Comparison of ENCODE assay signal across 8 mouse cellular contexts in genomic region chr11:76255431-76256001, GRCm38 (mm10). TPM values are rescaled to one million over a fixed set of nuclear protein-coding genes. Genes with fewer than 3 reads are reported as not detected.
A peak's percentile ranks its signal among the peaks of the same experiment; 100 is the strongest.
DNase-seq lines count a peak whose midpoint lies in the region; ATAC-seq lines count a peak whose summit lies in the region.
"Had no signal": no experiment of that assay in that cellular context is flagged by ENCODE, and none has a peak within 500 bp of the region (broad histone marks: within the 10 kb centered on the region; RNA-seq: fewer than 3 reads in every experiment).

No protein-coding gene starts in this region.

- peaks cover 49% of the 10 kb centered on the region for H3K36me3 ChIP-seq in kidney, embryonic 15.5 days

- no peaks in the 10 kb centered on the region for H3K27me3 ChIP-seq in kidney, embryonic 15.5 days

- H3K4me1 ChIP-seq in kidney, embryonic 15.5 days = peaks cover 27% of the 10 kb centered on the region

- WGBS in kidney, embryonic 15.5 days = 72% methylated on average over 4 of the region's 4 CpGs

- ATAC-seq in kidney, embryonic 15.5 days (replicated peaks; ENCODE audit: low FRiP score) = no peak
- no peak for ATAC-seq in erythroblast, adult 5-6 weeks (replicated peaks; ENCODE audit: low FRiP score, poor library complexity, severe bottlenecking)
- no peak for ATAC-seq in erythroid progenitor cell, adult 5-6 weeks (replicated peaks; ENCODE audit: low FRiP score, poor library complexity, severe bottlenecking)

- no peak overlapping the region for H3K4me3 ChIP-seq in kidney, embryonic 15.5 days (replicated peaks)

- DNase-seq in kidney, adult 18-20 months = no peak
- DNase-seq in adipocyte (ENCODE audit: low spot score) = peak; percentile 27
- DNase-seq in cerebellum, adult 18-20 months = peak; percentile 82 to 85
- peak; percentile 71 for DNase-seq in layer of hippocampus, adult 9-11 months

- H3K9me3 ChIP-seq in kidney, embryonic 15.5 days (replicated peaks) = no peaks in the 10 kb centered on the region

- H3K4me2 ChIP-seq in kidney, embryonic 15.5 days = no peak overlapping the region

- H3K27ac ChIP-seq in kidney, embryonic 15.5 days = peak overlapping the region; percentile 37; the same call in 1 of the 2 replicates

- no peak overlapping the region for H3K9ac ChIP-seq in kidney, embryonic 15.5 days

RNA-seq across cellular contexts. Expression of gene Glod4, which starts 12.0 kb away (rescaled TPM):
- polyA plus RNA-seq in kidney, embryonic 15.5 days (2015; fragmentation: Nextera tagmentation; extraction: Ambion mirVana) = 141 and 144 TPM in 2 replicates
- 12.1 and 31.5 TPM in 2 replicates for total RNA-seq in erythroblast, adult 5-6 weeks (2015; ENCODE audit: low replicate concordance)
- 16.7 and 55.0 TPM in 2 replicates for total RNA-seq in erythroblast, adult 5-6 weeks (2017; ENCODE audit: low replicate concordance)
- total RNA-seq in erythroid progenitor cell, adult 5-6 weeks (2015; ENCODE audit: low replicate concordance) = 13.7 and 15.9 TPM in 2 replicates
- total RNA-seq in erythroid progenitor cell, adult 5-6 weeks (2017; ENCODE audit: low replicate concordance) = 29.1 and 39.9 TPM in 2 replicates

RNA-seq across cellular contexts. Expression of gene Mrm3, which starts 12.0 kb away (rescaled TPM):
- polyA plus RNA-seq in kidney, embryonic 15.5 days (2015; fragmentation: Nextera tagmentation; extraction: Ambion mirVana) = 25.7 and 26.3 TPM in 2 replicates
- 2.7 and 4.2 TPM in 2 replicates for total RNA-seq in erythroblast, adult 5-6 weeks (2015; ENCODE audit: low replicate concordance)
- total RNA-seq in erythroblast, adult 5-6 weeks (2017; ENCODE audit: low replicate concordance) = 3.2 and 4.7 TPM in 2 replicates
- total RNA-seq in erythroid progenitor cell, adult 5-6 weeks (2015; ENCODE audit: low replicate concordance) = 5.8 and 6.7 TPM in 2 replicates
- total RNA-seq in erythroid progenitor cell, adult 5-6 weeks (2017; ENCODE audit: low replicate concordance) = 2.3 and 2.4 TPM in 2 replicates

RNA-seq across cellular contexts. Expression of gene Gemin4, which starts 38.1 kb away (rescaled TPM):
- polyA plus RNA-seq in kidney, embryonic 15.5 days (2015; fragmentation: Nextera tagmentation; extraction: Ambion mirVana) = 28.3 and 37.7 TPM in 2 replicates
- 2.9 TPM in 1 of 2 replicates, not detected in the other for total RNA-seq in erythroblast, adult 5-6 weeks (2015; ENCODE audit: low replicate concordance)
- total RNA-seq in erythroblast, adult 5-6 weeks (2017; ENCODE audit: low replicate concordance) = 0.42 TPM in 1 of 2 replicates, not detected in the other
- 9.6 and 26.7 TPM in 2 replicates for total RNA-seq in erythroid progenitor cell, adult 5-6 weeks (2015; ENCODE audit: low replicate concordance)
- total RNA-seq in erythroid progenitor cell, adult 5-6 weeks (2017; ENCODE audit: low replicate concordance) = 1.8 and 3.0 TPM in 2 replicates

RNA-seq across cellular contexts. Expression of gene Dbil5, which starts 38.1 kb away (rescaled TPM):
- 0.97 and 1.5 TPM in 2 replicates for polyA plus RNA-seq in kidney, embryonic 15.5 days (2015; fragmentation: Nextera tagmentation; extraction: Ambion mirVana)
- not detected in 2 replicates for total RNA-seq in erythroblast, adult 5-6 weeks (2015; ENCODE audit: low replicate concordance)
- total RNA-seq in erythroblast, adult 5-6 weeks (2017; ENCODE audit: low replicate concordance) = not detected in 2 replicates
- total RNA-seq in erythroid progenitor cell, adult 5-6 weeks (2015; ENCODE audit: low replicate concordance) = not detected in 2 replicates
- total RNA-seq in erythroid progenitor cell, adult 5-6 weeks (2017; ENCODE audit: low replicate concordance) = not detected in 2 replicates
- total RNA-seq: neutrophil, adult 5-6 weeks had no signal
